Mouse (Mus musculus) kidney, postnatal 0 days (tissue): ENCODE results near the gene Hspa8. TPM values are rescaled to one million over a fixed set of nuclear protein-coding genes. Genes with fewer than 3 reads are reported as not detected.
"Not testable (repeated sequence)": the region's sequence is repeated elsewhere in the genome, so short reads cannot be mapped to it uniquely, and the experiment has no call there.

Experiments used
- ATAC-seq: fragments of 200-750 bp; cut with Nextera tagmentation; replicated peaks from 2 replicates; pipeline ENCODE4 v1.8.0; 2017; ENCODE audit warnings: low read depth, moderate number of reproducible peaks, moderate TSS enrichment, moderate library complexity; ENCODE audit not compliant: low FRiP score
- DNase-seq: peaks from one replicate; pipeline ENCODE4 v3.0.0-alpha.2; 2016; ENCODE audit warnings: low spot score
- H3K27ac ChIP-seq: fragments of 300-500 bp; sonication (generic); 2 replicates; pipeline ENCODE4 v1.5.1; 2014; ENCODE audit warnings: mild to moderate bottlenecking
- H3K27me3 ChIP-seq: fragments of 300-500 bp; sonication (generic); 2 replicates; pipeline ENCODE4 v1.6.1; 2014; ENCODE audit warnings: low read length, mixed read lengths; ENCODE audit not compliant: insufficient read depth
- H3K36me3 ChIP-seq: fragments of 300-500 bp; sonication (generic); 2 replicates; pipeline ENCODE4 v1.6.1; 2014; ENCODE audit warnings: low read length, mixed read lengths; ENCODE audit not compliant: insufficient read depth
- H3K4me1 ChIP-seq: fragments of 300-500 bp; sonication (generic); replicated peaks from 2 replicates; pipeline ENCODE4 v1.6.1; 2014; ENCODE audit warnings: antibody characterized with exemption, low read length, mixed read lengths; ENCODE audit not compliant: insufficient read depth
- H3K4me2 ChIP-seq: fragments of 300-500 bp; sonication (generic); 2 replicates; pipeline ENCODE4 v1.6.1; 2014; ENCODE audit warnings: mild to moderate bottlenecking, low read length, moderate library complexity, mixed read lengths
- H3K4me3 ChIP-seq: fragments of 300-500 bp; sonication (generic); replicated peaks from 2 replicates; pipeline ENCODE4 v1.5.1; 2014; ENCODE audit warnings: low read depth, low read length
- H3K9ac ChIP-seq: fragments of 300-500 bp; sonication (generic); 2 replicates; pipeline ENCODE4 v1.6.1; 2014; ENCODE audit warnings: low read depth, low read length
- H3K9me3 ChIP-seq: fragments of 300-500 bp; sonication (generic); replicated peaks from 2 replicates; pipeline ENCODE4 v1.6.1; 2016; ENCODE audit warnings: low read length, inconsistent platforms, mixed read lengths
- CTCF ChIP-seq: IDR thresholded peaks from 2 replicates; pipeline ENCODE4 v1.5.1; 2016; ENCODE audit warnings: antibody characterized with exemption, low read depth, mild to moderate bottlenecking, moderate library complexity
- WGBS: fragments of 180-500 bp; shearing (Covaris S2); extraction: QIAGEN DNeasy Blood & Tissue Kit; methylation state at CpG from one replicate; pipeline ENCODE4 v1.1.7; 2014; 5-methylcytosine and 5-hydroxymethylcytosine counted together
- polyA plus RNA-seq: library from polyadenylated mRNA; unstranded; fragments of >200 nt; fragmentation: Nextera tagmentation; extraction: Ambion mirVana; gene quantifications from 2 replicates; pipeline ENCODE4 v1.2.1, GENCODE M21; 2015

Gene Hspa8
- polyA plus RNA-seq, 1 experiment from 2014 or later: 1,937 TPM

- peak overlapping the region; percentile 98 for H3K27ac ChIP-seq
- 73% methylated on average over 9 of the region's 9 CpGs for WGBS
These were observed 2.4 kb upstream of the Hspa8 start for GRCm38 (mm10) chr9:40798247-40798960.

DNA sequence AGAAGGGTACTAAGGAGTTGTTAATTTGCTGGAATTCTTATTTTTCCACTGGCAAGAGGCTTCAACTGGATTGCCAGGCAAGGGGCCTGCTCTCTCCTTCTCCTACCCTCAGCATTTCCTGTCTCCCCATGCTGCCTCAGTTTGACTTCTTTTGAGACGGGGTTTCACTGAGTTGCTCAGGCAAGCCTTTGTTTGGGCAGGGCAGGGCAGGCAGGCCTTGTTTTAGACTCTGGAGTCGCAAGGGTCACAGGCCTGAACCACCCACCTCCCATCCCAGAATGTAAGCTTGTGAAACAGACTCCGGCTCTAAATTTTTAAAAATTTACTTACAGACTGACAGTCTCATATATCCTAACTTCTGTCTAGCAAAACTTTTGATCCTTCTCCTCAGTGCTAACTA lies 1.7 kb upstream of the Hspa8 start:
- Histone ChIP-seq H3K9me3 (no peaks in the 10 kb centered on the region), H3K27me3 (no peaks in the 10 kb centered on the region), H3K4me2 (no peak overlapping the region), H3K4me3 (no peak overlapping the region), H3K4me1 (peaks cover 8% of the 10 kb centered on the region; the same call in 1 of the 2 replicates), H3K9ac (no peak overlapping the region), H3K27ac (peak overlapping the region; percentile 98), H3K36me3 (peaks cover 7% of the 10 kb centered on the region; the same call in 1 of the 2 replicates)
- DNase-seq (no peak), ATAC-seq (no peak)
- no peak for TF ChIP-seq CTCF
- 32% methylated on average over 3 of the region's 3 CpGs for WGBS

More at GRCm38 (mm10) chr9:40798247-40798960, 2.4 kb upstream of the Hspa8 start:
- ATAC-seq: no peak
- H3K4me2 ChIP-seq: no peak overlapping the region
- no peak for TF ChIP-seq CTCF
- H3K27me3 ChIP-seq: no peaks in the 10 kb centered on the region
- H3K36me3 ChIP-seq: peaks cover 4% of the 10 kb centered on the region; the same call in 1 of the 2 replicates
- no peak for DNase-seq
- H3K4me3 ChIP-seq: no peak overlapping the region
- H3K9ac ChIP-seq: no peak overlapping the region
- H3K9me3 ChIP-seq: no peaks in the 10 kb centered on the region
- H3K4me1 ChIP-seq: peaks cover 8% of the 10 kb centered on the region; the same call in 1 of the 2 replicates

DNA sequence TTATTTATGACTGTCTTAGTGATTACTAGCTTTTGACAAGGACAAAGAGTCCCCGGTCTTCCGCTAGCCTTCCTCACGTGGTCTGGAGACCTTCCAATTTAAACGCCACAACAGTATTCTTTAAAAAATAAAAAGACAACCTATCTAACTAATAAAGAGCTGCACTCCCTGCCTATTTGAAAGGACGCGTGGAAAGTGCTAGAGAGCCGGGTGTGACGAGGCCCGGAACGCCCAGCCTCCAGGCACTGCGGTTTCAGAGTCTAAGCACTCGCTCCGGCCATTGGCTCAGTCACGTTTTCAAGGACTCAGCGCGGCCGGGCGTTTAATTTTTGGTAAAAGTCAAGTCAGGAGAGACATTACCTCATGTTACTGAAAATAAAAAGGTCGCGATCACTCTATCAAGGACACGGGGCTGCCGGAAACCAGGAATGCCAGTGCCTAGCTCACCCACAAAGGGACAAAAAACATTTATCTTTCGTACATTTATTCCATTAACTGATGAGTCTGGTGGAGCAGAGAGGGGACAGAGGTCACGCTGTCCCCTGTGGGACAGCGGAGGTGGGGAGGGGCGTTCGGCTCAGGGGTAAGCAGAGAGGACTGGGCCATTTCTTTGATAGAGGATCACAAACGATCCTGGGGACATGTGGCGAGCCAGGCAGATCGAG lies 815 bp upstream of the Hspa8 start:
- ATAC-seq: peak; percentile 29
- Histone ChIP-seq H3K9ac (peak overlapping the region; percentile 85), H3K4me3 (peak overlapping the region; percentile 46), H3K27me3 (no peaks in the 10 kb centered on the region), H3K4me2 (peak overlapping the region; percentile 54), H3K27ac (peak overlapping the region; percentile 98), H3K9me3 (no peaks in the 10 kb centered on the region), H3K36me3 (peaks cover 10% of the 10 kb centered on the region; the same call in 1 of the 2 replicates), H3K4me1 (peaks cover 8% of the 10 kb centered on the region; the same call in 1 of the 2 replicates)
- WGBS: under 1% methylated on average over 30 of the region's 30 CpGs
- DNase-seq: peak; percentile 92
- TF ChIP-seq CTCF: no peak

DNA sequence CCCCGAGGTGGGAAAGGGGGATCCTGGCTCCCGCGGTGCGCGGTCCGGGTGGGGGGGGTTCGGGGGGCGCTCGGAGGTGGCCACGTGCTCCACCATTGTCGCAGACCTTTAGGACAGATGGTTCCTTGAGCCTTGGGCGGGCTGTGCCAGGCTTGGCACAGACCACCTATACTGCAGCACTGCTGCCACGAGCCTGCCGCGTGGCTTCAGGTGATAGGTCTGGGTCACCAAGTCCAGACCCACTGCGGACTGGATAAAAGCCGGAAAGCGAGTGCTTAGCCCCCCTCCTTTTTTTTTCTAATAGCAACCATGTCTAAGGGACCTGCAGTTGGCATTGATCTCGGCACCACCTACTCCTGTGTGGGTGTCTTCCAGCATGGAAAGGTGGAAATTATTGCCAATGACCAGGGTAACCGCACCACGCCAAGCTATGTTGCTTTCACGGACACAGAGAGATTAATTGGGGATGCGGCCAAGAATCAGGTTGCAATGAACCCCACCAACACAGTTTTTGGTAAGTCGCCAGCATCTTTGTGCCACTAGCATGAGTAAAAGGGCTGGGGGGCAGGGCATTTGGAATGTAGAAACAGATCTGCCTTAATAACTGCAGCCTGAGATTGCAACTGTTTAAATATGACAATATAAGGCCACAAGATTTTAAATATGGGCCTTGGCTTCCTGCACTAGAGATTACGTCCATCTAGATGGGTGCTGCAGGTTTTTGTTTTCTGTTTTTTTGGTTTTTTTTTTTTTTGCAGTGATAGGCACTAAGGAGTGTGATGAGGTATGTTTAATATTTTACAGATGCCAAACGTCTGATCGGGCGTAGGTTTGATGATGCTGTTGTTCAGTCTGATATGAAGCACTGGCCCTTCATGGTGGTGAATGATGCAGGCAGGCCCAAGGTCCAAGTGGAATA lies 1.1 kb downstream of the Hspa8 start:
- H3K27me3 ChIP-seq, DNase-seq, H3K9me3 ChIP-seq: not testable (repeated sequence)
- H3K4me3 ChIP-seq: peak overlapping the region; percentile 97
- peaks cover 22% of the 10 kb centered on the region for H3K36me3 ChIP-seq
- peaks cover 22% of the 10 kb centered on the region for H3K4me1 ChIP-seq
- H3K27ac ChIP-seq: peak overlapping the region; percentile 94
- ATAC-seq: peak; percentile 4
- peak overlapping the region; percentile 82 for H3K4me2 ChIP-seq
- peak overlapping the region; percentile 93 for H3K9ac ChIP-seq
- WGBS: 1% methylated on average over 22 of the region's 28 CpGs

- peak overlapping the region; percentile 82 for H3K4me2 ChIP-seq
- ATAC-seq, H3K27ac ChIP-seq, H3K9me3 ChIP-seq, DNase-seq, H3K27me3 ChIP-seq: not testable (repeated sequence)
- H3K9ac ChIP-seq: peak overlapping the region; percentile 93
- H3K4me1 ChIP-seq: peaks cover 23% of the 10 kb centered on the region
- H3K36me3 ChIP-seq: peaks cover 22% of the 10 kb centered on the region
- H3K4me3 ChIP-seq: peak overlapping the region; percentile 97
- WGBS: 1% methylated on average over 8 of the region's 8 CpGs
These were observed 1.7 kb downstream of the Hspa8 start for GRCm38 (mm10) chr9:40802533-40802875.

GRCm38 (mm10) chr9:40804576-40804975 lies 3.8 kb downstream of the Hspa8 start:
- not testable (repeated sequence) for H3K4me2 ChIP-seq, H3K9ac ChIP-seq, H3K27ac ChIP-seq, DNase-seq, H3K4me3 ChIP-seq, H3K27me3 ChIP-seq, H3K9me3 ChIP-seq, ATAC-seq
- Histone ChIP-seq H3K4me1 (peaks cover 17% of the 10 kb centered on the region), H3K36me3 (peaks cover 22% of the 10 kb centered on the region)
- WGBS: 47% methylated on average over 3 of the region's 3 CpGs
